Comparison of ENCODE assay signal across 15 mouse cellular contexts in genomic region chr16:94633012-94633411, GRCm38 (mm10).
DNase-seq lines count a peak whose midpoint lies in the region; ATAC-seq and TF ChIP-seq lines count a peak whose summit lies in the region.
"Had no signal": no experiment of that assay in that cellular context is flagged by ENCODE, and none has a peak within 500 bp of the region (broad histone marks: within the 10 kb centered on the region; RNA-seq: fewer than 3 reads in every experiment).

No protein-coding gene starts in this region.

- no peaks in the 10 kb centered on the region for H3K36me3 ChIP-seq in forebrain, embryonic 15.5 days
- no peaks in the 10 kb centered on the region for H3K36me3 ChIP-seq in forebrain, postnatal 0 days (ENCODE audit: insufficient read depth)
- H3K36me3 ChIP-seq in liver, adult 2 months (ENCODE audit: control insufficient read depth, insufficient read depth, low read length), result no peaks in the 10 kb centered on the region
- no peaks in the 10 kb centered on the region for H3K36me3 ChIP-seq in intestine, postnatal 0 days (ENCODE audit: control insufficient read depth, insufficient read depth)
- H3K36me3 ChIP-seq in neural tube, embryonic 15.5 days, result no peaks in the 10 kb centered on the region
- H3K36me3 ChIP-seq: neural tube, embryonic 12.5 days had no signal

- no peak overlapping the region for H3K4me2 ChIP-seq in forebrain, embryonic 15.5 days (replicated peaks)
- H3K4me2 ChIP-seq in forebrain, postnatal 0 days (ENCODE audit: low read depth), result no peak overlapping the region
- H3K4me2 ChIP-seq in intestine, postnatal 0 days (replicated peaks; ENCODE audit: low read depth), result peak overlapping the region; percentile 51
- no peak overlapping the region for H3K4me2 ChIP-seq in neural tube, embryonic 15.5 days
- H3K4me2 ChIP-seq: lung, embryonic 14.5 days; neural tube, embryonic 12.5 days had no signal

- no peaks in the 10 kb centered on the region for H3K9me3 ChIP-seq in forebrain, embryonic 15.5 days
- no peaks in the 10 kb centered on the region for H3K9me3 ChIP-seq in forebrain, postnatal 0 days (ENCODE audit: low read length)
- H3K9me3 ChIP-seq in intestine, postnatal 0 days (ENCODE audit: control insufficient read depth), result no peaks in the 10 kb centered on the region
- no peaks in the 10 kb centered on the region for H3K9me3 ChIP-seq in neural tube, embryonic 15.5 days (replicated peaks)
- H3K9me3 ChIP-seq: megakaryocyte, embryonic 14.5 days; neural tube, embryonic 12.5 days had no signal

- TF ChIP-seq CTCF in forebrain, postnatal 0 days (IDR thresholded peaks at IDR 0.05; ENCODE audit: low read depth), result no peak
- no peak for TF ChIP-seq CTCF in liver, adult 2 months (IDR thresholded peaks at IDR 0.05; ENCODE audit: low read depth, low read length)
- no peak for TF ChIP-seq CTCF in intestine, postnatal 0 days (IDR thresholded peaks at IDR 0.05; ENCODE audit: low read depth)

- no peak for DNase-seq in forebrain, postnatal 0 days
- DNase-seq in liver, adult 2 months (ENCODE audit: extremely low read depth, low read depth, low spot score), result no peak
- no peak for DNase-seq in liver
- no peak for DNase-seq in left cerebral cortex, adult 18-20 months (ENCODE audit: low spot score in 2 of 2)
- no peak for DNase-seq in adrenal gland, postnatal 14 days
- DNase-seq: adrenal gland, postnatal 25 days; heart, postnatal 36 days; kidney, postnatal 10 days; lung, embryonic 14.5 days; thymus, postnatal 25 days had no signal

- 0 out of 2 replicates have a peak, but pooled peaks have one; percentile 30 for ATAC-seq in forebrain, embryonic 15.5 days (replicated peaks)
- no peak for ATAC-seq in forebrain, postnatal 0 days
- ATAC-seq in intestine, postnatal 0 days, result peak; percentile 70
- peak; percentile 32; the same call in 1 of the 2 replicates for ATAC-seq in neural tube, embryonic 15.5 days (ENCODE audit: low FRiP score)

- no peak overlapping the region for H3K9ac ChIP-seq in forebrain, embryonic 15.5 days (replicated peaks)
- H3K9ac ChIP-seq in forebrain, postnatal 0 days, result no peak overlapping the region
- H3K9ac ChIP-seq in liver, adult 2 months (ENCODE audit: low read depth, low read length), result no peak overlapping the region
- H3K9ac ChIP-seq in intestine, postnatal 0 days (ENCODE audit: low read depth, low read length), result no peak overlapping the region
- H3K9ac ChIP-seq in neural tube, embryonic 15.5 days (replicated peaks), result no peak overlapping the region
- H3K9ac ChIP-seq: lung, embryonic 14.5 days; neural tube, embryonic 12.5 days had no signal

- no peak overlapping the region for H3K4me3 ChIP-seq in forebrain, embryonic 15.5 days
- H3K4me3 ChIP-seq in forebrain, postnatal 0 days (ENCODE audit: low read depth, low read length), result no peak overlapping the region
- no peak overlapping the region for H3K4me3 ChIP-seq in liver, adult 2 months (ENCODE audit: insufficient read depth, low read depth, low read length)
- H3K4me3 ChIP-seq in intestine, postnatal 0 days (ENCODE audit: low read depth, low read length), result no peak overlapping the region
- no peak overlapping the region for H3K4me3 ChIP-seq in neural tube, embryonic 15.5 days (replicated peaks)
- H3K4me3 ChIP-seq: megakaryocyte, embryonic 14.5 days; neural tube, embryonic 12.5 days had no signal

- TF ChIP-seq POLR2A in liver, adult 2 months (IDR thresholded peaks at IDR 0.05; ENCODE audit: extremely low read depth, insufficient read depth, low read length), result no peak

- H3K4me1 ChIP-seq in forebrain, embryonic 15.5 days, result peaks cover 36% of the 10 kb centered on the region
- peaks cover 7% of the 10 kb centered on the region; the same call in 1 of the 2 replicates for H3K4me1 ChIP-seq in forebrain, postnatal 0 days (ENCODE audit: insufficient read depth)
- H3K4me1 ChIP-seq in liver, adult 2 months (ENCODE audit: control insufficient read depth, insufficient read depth, low read length), result peaks cover 22% of the 10 kb centered on the region
- H3K4me1 ChIP-seq in intestine, postnatal 0 days (replicated peaks; ENCODE audit: control insufficient read depth, insufficient read depth, low read length), result peaks cover 2% of the 10 kb centered on the region; the same call in 1 of the 2 replicates
- H3K4me1 ChIP-seq in neural tube, embryonic 15.5 days, result peaks cover 31% of the 10 kb centered on the region

- peaks cover 34% of the 10 kb centered on the region for H3K79me2 ChIP-seq in liver, adult 2 months (ENCODE audit: control insufficient read depth, insufficient read depth, low read length)

- 79% methylated on average over 6 of the region's 6 CpGs for WGBS in forebrain, embryonic 15.5 days
- 77% methylated on average over 5 of the region's 6 CpGs for WGBS in forebrain, postnatal 0 days
- WGBS in liver, adult 2 months, result 40% methylated on average over 6 of the region's 6 CpGs
- 38% methylated on average over 6 of the region's 6 CpGs for WGBS in intestine, postnatal 0 days
- WGBS in neural tube, embryonic 15.5 days, result 73% methylated on average over 6 of the region's 6 CpGs

- no peaks in the 10 kb centered on the region for H3K27me3 ChIP-seq in forebrain, embryonic 15.5 days
- H3K27me3 ChIP-seq in forebrain, postnatal 0 days (ENCODE audit: insufficient read depth, low read length), result no peaks in the 10 kb centered on the region
- no peaks in the 10 kb centered on the region for H3K27me3 ChIP-seq in liver, adult 2 months (ENCODE audit: control insufficient read depth, insufficient read depth, low read length)
- H3K27me3 ChIP-seq in intestine, postnatal 0 days (replicated peaks; ENCODE audit: control insufficient read depth, insufficient read depth, low read length), result no peaks in the 10 kb centered on the region
- H3K27me3 ChIP-seq in neural tube, embryonic 15.5 days (replicated peaks), result no peaks in the 10 kb centered on the region
- H3K27me3 ChIP-seq: megakaryocyte, embryonic 14.5 days; neural tube, embryonic 12.5 days had no signal

- H3K27ac ChIP-seq in forebrain, embryonic 15.5 days (replicated peaks), result peak overlapping the region; percentile 83; the same call in 1 of the 2 replicates
- no peak overlapping the region for H3K27ac ChIP-seq in forebrain, postnatal 0 days (ENCODE audit: low read depth, low read length)
- 0 out of 2 replicates have a peak overlapping the region, but pooled peaks have one; percentile 40 for H3K27ac ChIP-seq in liver, adult 2 months (replicated peaks; ENCODE audit: insufficient read depth, low read depth, low read length)
- peak overlapping the region; percentile 71 for H3K27ac ChIP-seq in intestine, postnatal 0 days (ENCODE audit: low read depth, low read length)
- H3K27ac ChIP-seq in neural tube, embryonic 15.5 days (replicated peaks), result peak overlapping the region; percentile 65
- H3K27ac ChIP-seq: neural tube, embryonic 12.5 days had no signal
